Mouse (Mus musculus) limb, embryonic 10.5 days (tissue): ENCODE results near the gene Slc44a3. TPM values are rescaled to one million over a fixed set of nuclear protein-coding genes. Genes with fewer than 3 reads are reported as not detected.
A peak's percentile ranks its signal among the peaks of the same experiment; 100 is the strongest.
"Not testable (repeated sequence)": the region's sequence is repeated elsewhere in the genome, so short reads cannot be mapped to it uniquely, and the experiment has no call there.

Source experiments
- DNase-seq: peaks from one replicate; pipeline ENCODE4 v3.0.0-alpha.2; 2017; ENCODE audit warnings: low spot score
- H3K27ac ChIP-seq: fragments of 300-500 bp; sonication (generic); 2 replicates; pipeline ENCODE4 v1.5.1; 2016; ENCODE audit warnings: mild to moderate bottlenecking
- H3K27me3 ChIP-seq: fragments of 300-500 bp; sonication (generic); 2 replicates; pipeline ENCODE4 v1.6.1; 2016; ENCODE audit warnings: low read depth, mild to moderate bottlenecking; ENCODE audit not compliant: poor library complexity, severe bottlenecking
- H3K36me3 ChIP-seq: fragments of 300-500 bp; sonication (generic); 2 replicates; pipeline ENCODE4 v1.6.1; 2016; ENCODE audit warnings: mild to moderate bottlenecking, moderate library complexity
- H3K4me1 ChIP-seq: fragments of 300-500 bp; sonication (generic); 2 replicates; pipeline ENCODE4 v1.6.1; 2016
- H3K4me3 ChIP-seq: fragments of 300-500 bp; sonication (generic); 2 replicates; pipeline ENCODE4 v1.5.1; 2016; ENCODE audit warnings: mild to moderate bottlenecking, moderate library complexity
- H3K9me3 ChIP-seq: fragments of 300-500 bp; sonication (generic); replicated peaks from 2 replicates; pipeline ENCODE4 v1.6.1; 2016; ENCODE audit warnings: mild to moderate bottlenecking
- WGBS: fragments of 180-500 bp; shearing (Covaris S2); methylation state at CpG from one replicate; pipeline ENCODE4 v1.1.7; 2016; 5-methylcytosine and 5-hydroxymethylcytosine counted together
- polyA plus RNA-seq: library from polyadenylated mRNA; unstranded; fragments of >200 nt; fragmentation: Nextera tagmentation; extraction: Ambion mirVana; gene quantifications from 2 replicates; pipeline ENCODE4 v1.2.1, GENCODE M21; 2016

Slc44a3 gene
- polyA plus RNA-seq, 1 experiment from 2014 or later, result 0.53 TPM

- Histone ChIP-seq H3K4me3 (no peak overlapping the region), H3K4me1 (peaks cover 17% of the 10 kb centered on the region), H3K36me3 (no peaks in the 10 kb centered on the region), H3K27me3 (no peaks in the 10 kb centered on the region), H3K9me3 (no peaks in the 10 kb centered on the region), H3K27ac (no peak overlapping the region; the same call in 1 of the 2 replicates)
- 63% methylated on average over 5 of the region's 5 CpGs for WGBS
- no peak for DNase-seq
Measured at GRCm38 (mm10) chr3:121540621-121541020, 8.4 kb upstream of the Slc44a3 start.

- Histone ChIP-seq H3K27me3 (peaks cover 3% of the 10 kb centered on the region), H3K36me3 (no peaks in the 10 kb centered on the region), H3K4me3 (no peak overlapping the region), H3K27ac (no peak overlapping the region; the same call in 1 of the 2 replicates), H3K9me3 (no peaks in the 10 kb centered on the region), H3K4me1 (peaks cover 17% of the 10 kb centered on the region)
- WGBS, result 14% methylated on average over 8 of the region's 8 CpGs
- peak; percentile 56 for DNase-seq
Measured at GRCm38 (mm10) chr3:121539871-121540431, 7.7 kb upstream of the Slc44a3 start.

- H3K4me1 ChIP-seq, result peaks cover 17% of the 10 kb centered on the region
- peaks cover 14% of the 10 kb centered on the region for H3K27me3 ChIP-seq
- H3K36me3 ChIP-seq, H3K9me3 ChIP-seq, H3K4me3 ChIP-seq, H3K27ac ChIP-seq, DNase-seq: not testable (repeated sequence)
- WGBS, result 78% methylated on average over 3 of the region's 3 CpGs
Measured at GRCm38 (mm10) chr3:121538847-121539246, 6.6 kb upstream of the Slc44a3 start.

- no peak for DNase-seq
- peaks cover 23% of the 10 kb centered on the region for H3K27me3 ChIP-seq
- no peak overlapping the region for H3K4me3 ChIP-seq
- no peak overlapping the region for H3K27ac ChIP-seq
- H3K36me3 ChIP-seq, result no peaks in the 10 kb centered on the region
- H3K9me3 ChIP-seq, result no peaks in the 10 kb centered on the region
- WGBS, result 92% methylated on average over 3 of the region's 3 CpGs
- H3K4me1 ChIP-seq, result peaks cover 17% of the 10 kb centered on the region
Measured at GRCm38 (mm10) chr3:121537996-121538395, 5.8 kb upstream of the Slc44a3 start.

- no peaks in the 10 kb centered on the region for H3K9me3 ChIP-seq
- H3K4me1 ChIP-seq, result peaks cover 24% of the 10 kb centered on the region
- DNase-seq, result no peak
- H3K4me3 ChIP-seq, result no peak overlapping the region
- H3K27ac ChIP-seq, result no peak overlapping the region
- WGBS, result 83% methylated on average over 9 of the region's 9 CpGs
- no peaks in the 10 kb centered on the region for H3K36me3 ChIP-seq
- peaks cover 35% of the 10 kb centered on the region for H3K27me3 ChIP-seq
Measured at GRCm38 (mm10) chr3:121536803-121537202, 4.6 kb upstream of the Slc44a3 start.

- Histone ChIP-seq H3K36me3 (no peaks in the 10 kb centered on the region), H3K9me3 (no peaks in the 10 kb centered on the region), H3K4me1 (peaks cover 26% of the 10 kb centered on the region), H3K27ac (no peak overlapping the region), H3K4me3 (no peak overlapping the region), H3K27me3 (peaks cover 43% of the 10 kb centered on the region)
- WGBS, result 90% methylated on average over 3 of the region's 3 CpGs
- DNase-seq, result peak; percentile 67
Measured at GRCm38 (mm10) chr3:121535813-121536504, 3.8 kb upstream of the Slc44a3 start.

GRCm38 (mm10) chr3:121531370-121532148 lies 645 bp downstream of the Slc44a3 start:
- no peak overlapping the region; the same call in 1 of the 2 replicates for H3K27ac ChIP-seq
- DNase-seq, result no peak
- WGBS, result 49% methylated on average over 16 of the region's 16 CpGs
- H3K27me3 ChIP-seq, result peaks cover 44% of the 10 kb centered on the region
- peak overlapping the region; percentile 41 for H3K4me3 ChIP-seq
- H3K4me1 ChIP-seq, result peaks cover 16% of the 10 kb centered on the region
- no peaks in the 10 kb centered on the region for H3K9me3 ChIP-seq
- no peaks in the 10 kb centered on the region for H3K36me3 ChIP-seq

- peaks cover 22% of the 10 kb centered on the region for H3K4me1 ChIP-seq
- no peak overlapping the region for H3K4me3 ChIP-seq
- H3K36me3 ChIP-seq, result no peaks in the 10 kb centered on the region
- 78% methylated on average over 10 of the region's 10 CpGs for WGBS
- no peak for DNase-seq
- no peak overlapping the region for H3K27ac ChIP-seq
- H3K27me3 ChIP-seq, result peaks cover 44% of the 10 kb centered on the region
- no peaks in the 10 kb centered on the region for H3K9me3 ChIP-seq
Measured at GRCm38 (mm10) chr3:121530546-121531258, 1.5 kb downstream of the Slc44a3 start.

GRCm38 (mm10) chr3:121526096-121527093 lies 5.8 kb downstream of the Slc44a3 start:
- no peaks in the 10 kb centered on the region for H3K36me3 ChIP-seq
- no peak for DNase-seq
- WGBS, result 77% methylated on average over 17 of the region's 17 CpGs
- peaks cover 5% of the 10 kb centered on the region for H3K27me3 ChIP-seq
- no peaks in the 10 kb centered on the region for H3K9me3 ChIP-seq
- H3K4me3 ChIP-seq, result no peak overlapping the region
- peaks cover 17% of the 10 kb centered on the region for H3K4me1 ChIP-seq
- no peak overlapping the region for H3K27ac ChIP-seq

GRCm38 (mm10) chr3:121521633-121522125 lies 10.5 kb downstream of the Slc44a3 start:
- Histone ChIP-seq H3K27ac (no peak overlapping the region), H3K9me3 (no peaks in the 10 kb centered on the region), H3K36me3 (no peaks in the 10 kb centered on the region), H3K27me3 (no peaks in the 10 kb centered on the region), H3K4me3 (no peak overlapping the region), H3K4me1 (peaks cover 9% of the 10 kb centered on the region)
- 92% methylated on average over 10 of the region's 10 CpGs for WGBS
- no peak for DNase-seq

- Histone ChIP-seq H3K4me1 (peaks cover 7% of the 10 kb centered on the region), H3K27me3 (no peaks in the 10 kb centered on the region), H3K36me3 (no peaks in the 10 kb centered on the region), H3K27ac (no peak overlapping the region), H3K4me3 (no peak overlapping the region), H3K9me3 (no peaks in the 10 kb centered on the region)
- no peak for DNase-seq
- 83% methylated on average over 3 of the region's 3 CpGs for WGBS
Measured at GRCm38 (mm10) chr3:121521123-121521522, 11.1 kb downstream of the Slc44a3 start.

- no peak for DNase-seq
- Histone ChIP-seq H3K4me1 (no peaks in the 10 kb centered on the region), H3K36me3 (no peaks in the 10 kb centered on the region), H3K27ac (no peak overlapping the region), H3K4me3 (no peak overlapping the region), H3K9me3 (no peaks in the 10 kb centered on the region), H3K27me3 (no peaks in the 10 kb centered on the region)
- 95% methylated on average over 8 of the region's 8 CpGs for WGBS
Measured at GRCm38 (mm10) chr3:121517030-121517429, 15.2 kb downstream of the Slc44a3 start.
